Mouse (Mus musculus) embryo, embryonic 10 days (tissue): Measurements from ENCODE around the gene Coq10b.

Experiments used
- DNase-seq: peaks from one replicate; pipeline ENCODE4 v3.0.0-alpha.2; 2015; ENCODE audit warnings: low spot score

Coq10b gene

DNA sequence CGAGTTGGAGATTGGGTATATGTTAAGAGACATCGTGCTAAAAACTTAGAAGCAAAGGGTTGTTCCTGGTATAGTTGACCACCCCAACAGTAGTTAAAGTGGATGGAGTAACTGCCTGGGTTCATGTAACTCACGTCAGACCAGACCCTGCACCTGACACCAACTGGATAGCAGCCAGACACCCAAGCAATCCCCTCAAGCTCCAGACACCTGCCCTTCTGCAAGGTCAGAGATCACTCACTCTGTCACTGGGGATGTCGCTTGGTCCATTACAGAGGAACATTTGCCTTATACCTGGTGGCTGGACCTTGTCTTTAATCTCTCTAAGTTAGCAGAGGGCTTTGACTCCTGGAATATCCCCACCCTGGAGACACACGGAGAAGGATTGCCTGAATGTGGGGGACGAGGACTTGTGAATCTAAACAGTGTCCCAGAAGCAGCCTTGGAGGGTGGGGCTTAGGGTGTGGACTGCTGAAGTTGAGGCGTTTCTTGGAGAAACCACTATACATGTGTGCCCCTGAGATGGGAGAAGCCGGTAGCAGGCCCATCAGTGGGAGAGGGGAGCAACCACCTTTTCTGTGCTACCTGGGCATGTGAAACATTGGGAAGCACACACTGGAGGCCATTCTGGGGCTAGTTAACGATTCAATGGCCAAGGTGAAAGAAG is 54.5 kb downstream of the Coq10b start:
- no peak for DNase-seq

DNA sequence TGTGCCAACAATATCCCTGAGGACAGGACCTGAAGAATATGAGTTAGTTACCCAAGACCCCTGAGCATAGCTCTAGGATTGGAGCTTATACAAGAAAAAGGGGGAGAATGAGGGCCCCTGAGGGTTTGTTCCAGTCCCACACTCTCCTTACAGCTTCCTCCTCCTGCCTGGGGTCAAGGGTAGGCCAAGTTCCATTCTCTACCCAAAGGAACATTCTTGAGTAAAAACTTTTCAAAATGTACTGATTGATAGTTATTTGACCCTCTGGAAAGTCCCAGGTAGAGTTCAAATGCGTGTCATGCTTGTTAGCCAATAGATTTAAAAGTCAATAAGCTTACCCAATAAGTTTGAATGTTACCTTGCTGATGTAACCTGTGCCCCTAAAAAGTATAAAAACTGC is 55.1 kb downstream of the Coq10b start:
- no peak for DNase-seq

GRCm38 (mm10) chr1:55108473-55108872 is 55.9 kb downstream of the Coq10b start:
- DNase-seq = no peak

DNA sequence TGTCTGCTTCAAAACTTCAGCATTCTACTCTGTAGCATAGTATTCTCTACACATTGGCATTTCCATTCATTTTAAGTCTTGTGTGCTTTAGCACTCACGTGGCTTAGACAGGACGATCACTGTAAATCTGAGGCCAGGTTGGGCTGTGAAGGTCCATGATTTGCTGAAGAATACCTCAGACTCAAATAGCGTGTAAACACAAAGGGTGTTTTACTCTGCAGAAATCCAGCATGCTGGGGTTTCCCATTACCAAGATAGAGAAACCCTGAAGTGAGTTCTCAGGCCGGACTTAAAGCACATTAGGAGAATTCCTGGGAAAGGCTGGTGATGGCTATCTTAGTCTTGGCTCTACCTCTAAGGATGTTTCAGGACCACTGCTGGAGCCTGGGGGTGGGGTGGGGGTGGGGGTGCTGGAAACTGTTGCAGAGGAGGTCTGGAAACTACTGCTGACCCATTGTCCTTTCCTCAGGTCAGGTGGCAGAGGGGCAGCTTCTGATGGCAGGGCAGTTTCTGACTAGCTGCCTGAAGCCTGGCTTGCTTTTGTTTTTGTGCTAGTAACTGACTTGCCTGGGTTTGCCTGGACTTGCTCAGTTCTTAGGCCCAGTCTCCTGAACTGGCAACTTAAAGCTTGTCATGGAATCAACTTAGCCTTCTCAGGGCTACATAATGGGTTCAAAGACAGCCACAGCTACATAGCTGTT is 56.6 kb downstream of the Coq10b start:
- DNase-seq = no peak
